Mouse (Mus musculus): ENCODE measurements at regions not wholly inside any gene's neighbourhood (a gene's known extent, or its start where the extent isn't known, plus 50 kb on each side); places are given as distances from the start of the nearest gene placed in this dataset.
A peak's percentile ranks its signal among the peaks of the same experiment; 100 is the strongest.

DNA sequence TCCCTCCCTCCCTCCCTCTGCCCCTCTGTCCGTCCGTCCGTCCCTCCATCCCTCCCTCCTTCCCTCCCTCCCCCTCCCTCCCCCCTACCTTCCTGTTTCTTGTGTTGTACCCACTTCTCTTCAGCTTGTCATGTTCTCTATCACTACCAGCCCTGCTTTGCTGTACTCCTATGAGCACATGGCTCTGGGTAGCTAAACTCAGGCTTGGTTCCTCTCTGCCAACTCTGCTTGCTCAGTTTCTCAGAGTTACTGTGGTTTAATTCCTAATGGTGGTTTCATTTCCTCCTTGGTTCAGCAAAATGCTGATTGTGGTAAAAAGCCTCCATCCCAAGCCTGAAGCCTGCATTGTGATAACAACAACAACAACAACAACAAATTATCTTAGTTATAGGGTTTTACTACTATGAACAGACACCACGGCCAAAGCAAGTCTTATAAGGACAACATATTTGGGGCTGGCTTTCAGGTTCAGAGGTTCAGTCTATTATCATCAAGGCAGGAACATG, 279.5 kb upstream of the Zfp703 start:
- DNase-seq, result no peak

DNA sequence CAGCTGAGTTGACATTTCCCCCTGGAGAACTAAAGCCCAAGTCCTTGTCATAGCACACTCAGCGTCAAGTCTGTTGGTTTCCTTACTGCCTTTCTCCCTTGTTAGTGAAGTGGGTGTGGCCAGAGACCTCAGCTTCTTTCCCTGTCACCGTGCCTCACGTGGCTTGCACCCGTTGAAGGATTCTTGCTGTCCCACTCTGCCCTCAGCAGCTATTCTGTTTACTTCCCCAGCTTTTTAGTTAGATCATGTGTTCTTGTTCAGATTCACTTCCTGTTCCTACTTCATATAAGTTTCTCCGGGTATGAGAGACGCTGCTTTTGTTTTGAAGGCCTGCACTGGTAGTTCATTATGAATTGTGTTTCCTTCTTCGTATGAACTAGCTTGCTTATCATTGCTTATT, 278.5 kb upstream of the Zfp703 start:
- DNase-seq, result no peak

DNA sequence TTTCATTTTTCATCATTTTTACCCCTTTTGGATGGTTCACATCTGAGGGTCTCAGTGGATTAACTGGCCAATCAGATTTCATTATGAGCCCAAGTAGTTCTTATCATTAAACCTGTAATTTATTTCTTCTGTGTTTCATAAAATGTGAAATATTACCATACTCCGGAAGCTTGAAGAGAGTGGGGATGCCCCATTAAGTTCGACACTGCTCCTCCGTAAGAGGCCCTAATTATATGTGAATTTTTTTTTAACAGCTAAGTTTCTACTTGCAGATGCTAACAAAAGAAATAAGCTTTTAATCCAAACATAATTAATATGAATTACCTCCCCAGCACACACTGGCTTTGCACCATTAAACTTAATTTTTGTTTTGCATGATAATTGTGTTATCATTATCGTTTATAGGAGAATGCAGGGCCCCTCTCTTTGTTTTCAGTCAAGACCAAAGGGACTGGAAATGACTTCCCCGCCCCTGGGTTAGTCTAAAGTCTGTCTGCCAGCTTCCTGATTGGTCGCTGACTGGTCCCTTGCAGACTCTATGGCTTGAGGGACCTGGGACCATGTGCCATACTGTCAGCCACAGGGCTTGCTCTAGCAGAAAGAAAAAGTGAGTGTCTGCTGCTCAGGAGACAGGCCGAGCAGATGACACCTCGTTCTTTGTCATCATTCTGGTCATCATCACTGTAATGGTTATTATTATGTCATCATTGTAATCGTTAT, 270.9 kb upstream of the Zfp703 start:
- no peak for DNase-seq

DNA sequence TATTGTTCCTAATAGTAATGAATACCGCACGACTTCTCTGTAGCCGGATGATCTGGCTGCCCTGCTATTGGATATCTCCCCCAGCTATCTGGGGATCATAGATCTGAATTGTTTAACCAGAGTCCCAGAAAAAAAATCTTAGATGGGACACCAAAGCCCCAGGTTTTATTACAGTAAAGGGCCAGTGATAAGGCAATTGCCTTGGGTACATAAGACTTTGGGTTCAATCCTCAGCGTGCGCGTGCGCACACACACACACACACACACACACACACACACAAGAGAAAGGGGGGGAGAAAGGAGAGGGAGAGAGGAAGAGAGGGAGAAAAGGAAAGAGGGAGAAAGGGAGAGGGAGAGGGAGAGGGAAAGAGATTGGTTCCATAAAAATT, 270.4 kb upstream of the Zfp703 start:
- no peak for DNase-seq

DNA sequence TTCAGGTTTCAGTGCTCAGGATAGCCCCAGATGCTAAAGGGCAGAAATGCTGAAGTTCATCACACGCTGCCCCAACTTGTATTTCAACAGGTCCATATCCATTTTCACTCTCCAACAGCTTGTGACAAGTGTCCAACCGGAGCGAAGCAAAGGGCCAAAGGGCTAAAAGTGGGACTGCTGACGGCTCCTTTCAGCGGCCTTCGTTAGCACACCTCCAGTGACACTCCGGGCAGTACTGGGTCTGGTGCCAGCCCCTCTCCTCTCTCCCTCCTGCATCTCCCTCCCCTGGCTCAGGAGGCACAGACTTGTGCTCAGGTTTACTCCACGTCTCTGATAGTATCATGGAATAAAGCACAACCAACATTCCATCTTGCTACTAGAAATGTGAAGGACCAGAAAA, 263.3 kb upstream of the Zfp703 start:
- DNase-seq, result no peak

DNA sequence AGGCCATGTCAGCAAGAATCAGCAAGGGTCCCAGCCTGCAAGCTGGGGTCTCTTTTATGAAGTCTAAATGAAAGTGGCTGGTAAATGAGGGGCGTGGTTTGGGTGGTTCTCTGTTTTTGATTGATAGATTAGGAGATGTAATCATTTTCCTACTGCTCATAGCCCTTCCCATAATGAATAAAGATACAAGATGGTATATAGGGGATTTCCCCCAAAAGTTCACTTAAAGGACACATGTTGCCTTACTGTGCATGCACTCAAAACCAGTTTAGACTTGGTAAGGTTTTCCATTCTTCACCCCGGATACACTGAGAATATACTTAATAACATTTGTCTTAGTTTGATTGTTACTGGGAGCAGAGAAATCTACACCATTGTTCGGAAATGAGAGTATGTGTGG, 262.4 kb upstream of the Zfp703 start:
- no peak for DNase-seq

DNA sequence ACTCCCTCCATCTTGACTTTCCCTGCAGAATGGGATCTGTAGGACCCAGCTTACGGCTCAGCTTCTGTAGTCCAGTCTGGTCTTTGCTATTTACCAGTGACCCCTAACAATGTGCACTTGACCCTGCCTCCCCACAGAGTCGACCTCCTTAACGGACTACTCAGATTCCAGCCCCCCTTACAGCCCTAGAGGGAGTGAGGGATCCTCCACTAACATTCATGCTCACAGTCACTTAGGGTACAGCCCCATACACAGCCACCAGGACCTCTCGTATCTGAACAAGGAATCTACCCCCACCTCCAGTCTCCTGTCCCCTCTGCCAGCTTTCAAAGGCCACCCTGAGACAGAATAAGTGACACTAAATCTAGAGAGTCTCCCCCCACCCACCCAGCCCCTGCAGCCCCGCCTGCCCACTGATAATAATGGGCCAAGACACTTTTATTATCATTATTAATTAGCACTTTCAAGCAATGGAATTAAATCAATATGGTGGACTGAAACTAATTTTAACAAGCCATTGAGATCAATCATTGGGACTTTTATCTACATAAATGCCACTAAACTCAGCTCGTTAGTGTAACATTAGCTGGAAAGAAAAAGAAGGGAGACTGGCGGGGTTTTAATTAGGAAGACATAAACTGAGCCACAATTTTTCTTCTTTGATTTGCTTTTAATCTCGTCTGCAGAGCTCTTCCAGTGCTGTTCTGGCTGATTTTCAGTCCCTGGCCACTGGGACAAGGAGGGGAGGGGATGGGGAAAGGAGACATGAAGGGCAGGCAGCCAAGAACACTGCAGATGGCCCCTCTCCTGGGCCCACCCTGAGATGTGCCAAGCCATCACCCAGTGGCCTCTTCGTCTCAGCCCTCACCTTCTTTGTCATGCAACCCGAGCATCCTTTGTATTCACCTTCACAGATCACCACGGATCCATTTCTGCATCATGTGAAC, 258.4 kb upstream of the Zfp703 start:
- no peak for DNase-seq

DNA sequence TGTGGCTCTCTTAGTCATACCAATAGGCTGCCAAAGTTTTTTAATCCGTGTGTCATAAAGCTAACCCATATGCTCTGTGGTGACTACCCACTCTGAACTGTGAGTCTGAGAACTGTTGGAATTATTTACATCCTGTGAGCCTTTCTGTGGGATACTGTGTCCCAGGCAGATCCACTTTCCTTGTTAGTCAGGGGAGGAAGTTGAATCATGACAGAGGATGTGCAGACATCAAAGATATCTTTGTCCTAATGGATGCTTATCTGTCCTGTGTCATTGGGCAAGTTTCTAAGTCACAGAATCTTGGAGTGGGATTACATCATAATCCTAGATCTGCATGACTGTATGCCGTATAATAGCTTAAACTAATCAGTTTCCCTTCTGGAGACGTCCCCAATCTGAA, 254.4 kb upstream of the Zfp703 start:
- peak; percentile 33 for DNase-seq

DNA sequence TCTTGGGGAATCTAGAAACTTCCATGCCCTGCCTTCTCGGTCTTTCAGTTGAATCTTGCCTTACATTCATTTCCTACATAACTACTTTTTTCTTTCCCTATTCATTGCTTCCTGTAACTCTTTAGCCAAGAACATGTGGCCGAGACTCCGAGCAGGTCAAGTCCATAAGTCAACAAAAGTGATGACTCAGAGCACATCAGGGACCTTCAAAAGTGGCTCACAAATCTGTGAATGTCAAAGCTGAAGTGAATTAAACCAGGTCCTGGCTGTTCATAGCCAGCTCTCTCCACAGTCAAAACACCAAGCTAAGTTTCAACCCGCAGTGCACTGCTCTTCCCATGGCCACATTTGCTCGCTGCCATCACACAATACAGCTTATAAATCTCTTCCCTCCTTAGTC, 252.5 kb upstream of the Zfp703 start:
- no peak for DNase-seq

DNA sequence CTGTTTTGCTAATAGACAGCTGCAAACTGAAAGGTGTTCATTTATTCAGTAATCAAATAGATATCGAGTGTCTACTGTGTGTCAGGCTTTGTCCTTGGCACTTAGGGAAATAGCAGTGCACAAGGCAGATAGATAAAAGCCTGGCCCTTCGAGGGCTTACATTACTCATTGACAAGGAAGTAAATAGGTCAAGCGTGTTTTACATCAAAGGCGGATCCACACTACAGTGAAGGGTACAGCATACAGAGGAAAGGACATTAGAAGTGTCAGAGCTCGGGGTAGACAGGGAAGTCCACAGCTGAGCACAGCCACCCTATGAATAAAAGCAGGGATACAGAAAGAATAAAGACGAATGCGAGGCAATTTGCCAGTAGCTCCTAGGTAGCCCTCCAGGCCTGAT, 251.6 kb upstream of the Zfp703 start:
- DNase-seq, result no peak

DNA sequence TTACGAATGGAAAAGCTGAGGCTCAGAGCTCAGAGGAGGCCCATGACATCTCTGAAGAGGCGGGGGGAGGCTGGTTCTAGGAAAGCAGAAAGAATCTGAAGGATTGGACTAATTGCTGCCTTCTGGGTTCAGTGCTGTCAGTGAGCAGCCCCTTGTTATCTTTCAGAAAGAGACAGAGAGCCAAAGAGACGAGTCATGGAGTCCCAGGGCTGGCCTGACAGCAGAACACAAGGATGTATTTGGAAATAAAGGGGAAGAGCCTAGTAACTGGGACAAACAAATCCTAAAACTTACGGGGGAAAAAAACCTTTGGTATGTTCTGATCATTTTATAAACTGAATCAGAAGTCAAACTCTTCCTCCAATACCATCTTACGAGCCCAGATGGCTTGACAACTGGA, 247.8 kb upstream of the Zfp703 start:
- no peak for DNase-seq

DNA sequence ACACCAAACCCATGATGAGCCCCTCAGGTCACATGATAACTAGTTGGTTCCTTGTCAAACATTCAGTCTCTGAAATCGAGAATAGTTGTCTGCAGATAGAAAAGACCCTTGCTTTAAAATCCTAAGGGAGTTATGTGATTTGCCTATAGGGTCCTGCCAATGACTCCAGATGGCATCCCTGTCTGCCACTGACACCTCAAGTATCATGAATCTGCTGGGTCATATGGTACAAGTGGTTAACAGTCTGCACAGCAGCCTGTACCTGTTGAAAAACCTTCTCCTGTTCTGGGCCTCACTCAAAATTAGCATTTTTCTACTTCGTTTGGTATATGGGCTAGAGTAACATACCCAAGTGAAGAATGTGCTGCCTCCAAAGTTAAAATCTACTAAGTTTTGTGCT, 246.0 kb upstream of the Zfp703 start:
- DNase-seq, result no peak

DNA sequence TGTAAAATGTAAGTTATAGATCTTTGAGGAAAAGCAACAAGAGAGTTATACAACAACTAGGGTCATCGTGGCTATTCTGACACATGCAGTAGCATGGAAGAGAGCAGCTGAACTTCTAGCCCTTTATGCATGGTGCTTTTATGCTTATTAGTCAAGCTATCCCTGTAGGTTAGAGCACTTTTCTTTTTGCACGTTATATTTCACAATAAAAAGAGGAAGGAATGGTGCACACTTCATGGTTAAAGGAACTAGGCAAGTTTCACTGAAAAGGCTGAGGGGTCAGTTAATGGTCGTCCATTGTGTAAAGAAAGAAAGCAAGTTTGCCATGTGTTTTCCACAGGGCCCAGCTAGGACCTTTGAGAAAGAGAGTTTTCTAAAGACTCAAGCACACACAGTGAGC, 232.7 kb upstream of the Zfp703 start:
- no peak for DNase-seq

DNA sequence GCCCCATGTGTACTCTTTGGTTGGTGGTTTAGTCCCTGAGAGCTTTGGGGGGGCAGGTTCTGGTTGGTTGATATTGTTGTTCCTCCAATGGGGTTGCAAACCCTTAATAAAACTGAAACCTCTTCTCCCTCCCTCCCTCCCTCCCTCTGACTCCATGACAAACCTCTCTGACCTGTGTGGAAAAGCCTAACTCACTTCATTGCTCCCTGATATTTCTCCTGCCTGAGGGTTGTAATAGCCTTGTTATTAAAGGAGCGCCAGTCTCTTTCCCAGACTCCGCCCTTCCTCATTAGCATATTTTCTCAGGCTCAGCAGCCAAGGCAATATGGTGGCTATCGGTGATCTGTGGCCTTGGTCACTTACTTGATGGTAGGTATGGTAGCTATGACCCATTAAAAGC, 230.3 kb upstream of the Zfp703 start:
- no peak for DNase-seq

DNA sequence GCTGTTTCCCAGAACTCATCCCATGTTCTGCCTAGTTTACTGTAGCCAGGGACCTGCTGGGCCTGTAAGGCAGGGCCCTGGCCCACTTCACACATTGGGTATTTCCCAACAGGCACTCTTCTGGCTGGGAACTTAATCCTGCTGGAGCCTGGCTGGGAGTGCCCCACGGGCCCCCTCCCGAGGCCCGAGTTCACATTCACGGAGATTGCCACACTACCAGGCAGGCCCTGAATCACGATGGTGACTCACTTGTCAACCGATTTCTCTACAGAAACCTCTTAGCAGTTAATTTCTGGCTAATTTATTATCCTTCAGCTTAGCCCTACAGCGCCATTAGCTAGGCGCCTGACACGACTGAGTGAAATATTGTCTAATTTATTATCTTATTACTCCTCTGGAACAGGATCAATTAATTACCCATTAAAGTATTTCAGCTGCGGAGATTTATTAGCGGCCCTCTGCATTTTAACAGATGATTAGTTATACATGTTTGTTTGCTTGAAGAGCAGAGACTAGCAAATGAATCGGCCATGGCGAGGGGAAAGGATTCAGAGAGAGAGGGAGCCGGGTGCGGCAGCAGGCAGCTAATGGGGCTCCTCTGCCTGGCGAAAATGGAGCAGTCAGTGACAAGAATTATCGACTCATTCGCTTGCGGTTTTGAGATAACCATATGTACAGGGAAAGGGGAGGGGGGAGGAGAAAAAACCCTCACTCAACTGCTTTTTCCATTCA, 229.7 kb upstream of the Zfp703 start:
- DNase-seq, result no peak

DNA sequence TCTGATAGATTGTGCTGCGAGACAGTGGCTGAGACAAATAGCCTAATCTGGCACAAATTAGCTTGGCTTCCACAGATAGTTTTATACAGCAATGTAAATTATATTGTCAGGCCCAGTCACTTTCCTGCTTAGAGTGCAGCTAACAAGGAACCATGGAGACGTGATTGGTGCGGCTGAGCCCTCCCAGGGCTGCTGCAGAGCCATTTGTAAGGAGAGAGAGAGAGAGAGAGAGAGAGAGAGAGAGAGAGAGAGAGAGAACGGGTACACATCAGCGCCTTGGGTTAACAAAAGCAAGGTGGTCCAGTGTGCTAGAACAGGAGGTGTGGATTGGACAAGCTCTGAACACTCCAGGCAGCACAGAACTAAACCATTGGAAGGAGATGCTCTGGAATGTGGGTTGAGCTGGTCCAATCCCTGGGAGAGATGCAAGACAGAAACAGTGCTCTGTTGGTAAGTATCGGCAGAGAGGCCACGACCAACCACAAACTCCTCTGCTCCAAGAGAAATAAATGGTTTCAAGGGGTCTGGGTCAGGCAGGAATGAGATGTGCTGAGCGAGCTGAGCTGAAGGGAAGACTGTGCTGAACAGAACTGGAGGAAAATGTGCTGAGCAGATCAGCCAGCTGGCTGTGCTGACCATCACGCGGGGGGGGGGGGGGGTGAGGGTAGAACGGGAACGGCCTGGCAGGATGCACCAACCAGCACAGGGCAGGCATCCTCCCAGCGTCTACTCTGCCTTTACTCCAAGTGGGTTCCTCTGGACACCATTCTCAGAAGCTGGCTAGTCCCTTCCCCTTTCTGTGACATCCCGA, 228.8 kb upstream of the Zfp703 start:
- peak; percentile 58 for DNase-seq

DNA sequence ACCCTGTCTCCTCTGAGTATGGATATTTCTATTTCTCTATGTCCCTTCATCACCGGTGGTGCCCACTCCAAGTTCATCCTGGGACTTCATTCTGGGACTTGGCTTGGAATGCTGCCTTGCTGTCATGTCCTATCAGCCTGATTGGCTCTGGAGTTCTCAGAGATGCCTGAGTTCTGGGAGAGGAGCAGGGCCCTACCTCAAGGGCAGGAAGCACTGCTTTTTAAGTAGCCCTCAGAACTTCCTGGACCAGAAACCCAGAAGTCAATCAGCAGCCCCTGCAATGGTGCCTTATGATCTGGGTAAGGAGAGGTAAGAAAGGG, 228.2 kb upstream of the Zfp703 start:
- no peak for DNase-seq

DNA sequence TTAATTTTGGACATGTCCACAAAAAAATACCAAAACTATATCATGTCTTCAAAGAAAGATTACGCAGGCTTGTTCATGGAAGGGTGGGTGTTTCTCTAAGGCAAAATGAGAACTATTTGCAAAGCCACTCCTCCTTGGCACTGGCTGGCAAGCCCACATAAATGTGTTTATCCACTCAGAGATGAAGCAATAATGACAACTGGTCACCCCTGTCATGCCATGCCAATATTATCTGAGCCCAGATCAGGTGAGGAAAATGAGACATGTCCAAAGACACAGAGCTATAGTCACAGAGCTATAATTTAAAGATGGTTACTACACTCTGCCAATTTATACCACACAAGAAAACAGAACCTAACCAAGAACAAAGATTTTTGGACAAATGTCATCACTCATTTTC, 227.0 kb upstream of the Zfp703 start:
- DNase-seq, result no peak

DNA sequence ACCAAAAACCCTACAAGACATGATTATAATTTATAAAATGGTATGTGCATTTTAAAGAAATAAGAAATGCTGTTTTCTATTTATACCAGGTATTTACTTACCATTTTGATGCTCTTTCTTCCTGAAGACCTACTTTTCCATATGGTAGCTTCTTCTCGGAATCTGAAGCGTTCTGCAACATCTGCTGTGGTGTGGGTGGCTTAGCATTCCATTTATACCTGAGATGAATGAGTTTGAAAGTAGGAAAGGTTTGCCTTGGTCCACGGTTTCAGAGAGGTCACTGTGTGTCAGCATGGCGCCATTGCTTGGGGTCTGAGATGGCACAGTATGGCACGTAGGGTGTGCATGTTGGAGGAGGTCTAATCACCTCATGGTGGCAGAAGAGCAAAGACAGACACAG, 225.5 kb upstream of the Zfp703 start:
- DNase-seq, result no peak

DNA sequence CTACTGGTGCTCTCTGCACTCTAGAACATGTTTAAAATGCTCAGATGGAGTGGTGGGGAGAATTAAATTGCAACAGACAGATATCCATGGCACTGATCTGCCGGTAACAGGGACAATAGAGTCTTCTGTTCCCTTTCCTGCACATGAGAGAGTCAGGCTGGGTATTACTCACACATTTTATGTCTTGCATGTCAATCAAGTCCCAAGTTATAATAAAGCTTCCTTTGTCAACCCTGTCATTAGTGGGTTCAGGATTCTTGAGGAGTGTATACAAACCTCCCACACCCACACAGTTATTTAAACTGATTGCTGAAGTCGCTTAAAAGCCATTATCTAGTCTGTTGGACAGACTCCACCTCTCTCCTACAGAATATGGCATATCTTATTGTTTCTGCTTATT, 220.7 kb upstream of the Zfp703 start:
- no peak for DNase-seq

DNA sequence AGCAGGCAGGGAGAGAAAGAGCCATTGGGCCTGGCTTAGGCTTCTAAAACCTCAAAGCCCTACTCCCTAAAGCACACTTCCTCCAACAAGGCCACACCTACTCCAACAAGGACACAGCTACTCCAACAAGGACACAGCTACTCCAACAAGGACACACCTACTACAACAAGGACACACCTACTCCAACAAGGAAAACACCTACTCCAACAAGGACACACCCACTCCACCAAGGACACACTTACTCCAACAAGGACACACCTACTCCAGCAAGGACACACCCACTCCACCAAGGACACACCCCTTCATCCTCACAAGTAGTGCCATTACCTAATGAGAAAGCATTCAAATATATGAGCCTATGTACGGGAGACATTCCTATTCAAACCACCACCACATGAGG, 216.4 kb upstream of the Zfp703 start:
- DNase-seq, result no peak

DNA sequence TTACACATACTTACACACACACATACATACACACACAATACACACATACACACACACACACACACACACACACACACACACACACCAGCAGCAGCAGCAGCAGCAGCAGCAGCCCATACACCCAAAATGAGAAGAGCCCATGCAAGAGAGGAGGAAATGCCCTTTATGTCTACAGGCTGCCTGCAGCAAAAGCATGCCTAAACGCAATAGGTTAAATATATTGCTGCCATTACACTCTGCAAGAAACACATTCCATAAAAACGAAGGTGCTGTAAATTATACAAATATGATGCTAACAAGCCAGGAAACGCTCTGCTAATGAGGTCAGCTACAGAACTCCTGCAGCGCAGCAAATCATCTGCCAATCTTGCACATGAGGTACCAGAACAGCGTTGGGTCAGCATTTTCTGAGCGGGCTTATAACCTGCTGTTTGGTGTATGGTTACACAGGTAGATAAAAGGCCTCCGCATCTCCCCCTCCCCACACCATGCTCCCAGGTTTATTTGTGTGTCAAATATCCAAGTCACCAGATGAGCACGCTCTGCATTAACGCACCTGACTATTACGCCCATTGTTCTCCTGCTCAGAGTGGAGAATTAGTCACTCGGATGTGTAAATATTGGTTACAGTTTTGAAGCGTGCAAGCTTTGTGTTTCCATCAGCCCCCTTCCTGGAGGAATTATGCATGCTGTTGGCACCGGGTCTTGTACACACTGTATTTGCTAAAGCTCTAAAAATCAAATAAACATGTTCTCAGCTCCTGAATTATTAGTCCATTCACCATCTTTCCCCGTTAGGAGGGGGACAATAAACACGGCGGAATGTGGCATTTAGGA, 214.0 kb upstream of the Zfp703 start:
- peak; percentile 61 for DNase-seq

Data from cerebellum, adult 11 months (tissue).